Mouse (Mus musculus): ENCODE measurements around the gene Krtdap. TPM values are rescaled to one million over a fixed set of nuclear protein-coding genes. Genes with fewer than 3 reads are reported as not detected.

Gene Krtdap
- polyA plus RNA-seq, 1 experiment from 2014 or later: 557 TPM

GRCm38 (mm10) chr7:30803256-30803655 lies 15.6 kb downstream of the Krtdap start:
- Histone ChIP-seq H3K4me2 (ENCODE audit: low read depth, low read length) (no peak overlapping the region), H3K27ac (replicated peaks; ENCODE audit: low read depth, low read length) (no peak overlapping the region), H3K36me3 (ENCODE audit: control insufficient read depth, insufficient read depth, low read length) (no peaks in the 10 kb centered on the region), H3K9me3 (ENCODE audit: control insufficient read depth, low read length) (peaks cover 8% of the 10 kb centered on the region; the same call in 1 of the 2 replicates), H3K27me3 (replicated peaks; ENCODE audit: control insufficient read depth, insufficient read depth, low read length) (no peaks in the 10 kb centered on the region), H3K9ac (ENCODE audit: low read depth, low read length) (no peak overlapping the region), H3K4me3 (ENCODE audit: low read depth, low read length) (no peak overlapping the region), H3K4me1 (ENCODE audit: control insufficient read depth, insufficient read depth, low read length) (no peaks in the 10 kb centered on the region)
- WGBS: 97% methylated on average over 3 of the region's 3 CpGs
- DNase-seq (ENCODE audit: low spot score) (no peak), ATAC-seq (ENCODE audit: low read depth) (no peak)

GRCm38 (mm10) chr7:30804026-30804715 lies 16.5 kb downstream of the Krtdap start:
- Histone ChIP-seq H3K9me3 (ENCODE audit: control insufficient read depth, low read length) (peaks cover 8% of the 10 kb centered on the region; the same call in 1 of the 2 replicates), H3K4me1 (ENCODE audit: control insufficient read depth, insufficient read depth, low read length) (no peaks in the 10 kb centered on the region), H3K27ac (replicated peaks; ENCODE audit: low read depth, low read length) (no peak overlapping the region), H3K9ac (ENCODE audit: low read depth, low read length) (no peak overlapping the region), H3K27me3 (replicated peaks; ENCODE audit: control insufficient read depth, insufficient read depth, low read length) (no peaks in the 10 kb centered on the region), H3K36me3 (ENCODE audit: control insufficient read depth, insufficient read depth, low read length) (no peaks in the 10 kb centered on the region), H3K4me3 (ENCODE audit: low read depth, low read length) (no peak overlapping the region), H3K4me2 (ENCODE audit: low read depth, low read length) (no peak overlapping the region)
- WGBS: 80% methylated on average over 9 of the region's 9 CpGs
- DNase-seq (ENCODE audit: low spot score) (no peak), ATAC-seq (ENCODE audit: low read depth) (no peak)

- DNase-seq (ENCODE audit: low spot score) (no peak), ATAC-seq (ENCODE audit: low read depth) (no peak)
- Histone ChIP-seq H3K9ac (ENCODE audit: low read depth, low read length) (no peak overlapping the region), H3K9me3 (ENCODE audit: control insufficient read depth, low read length) (no peaks in the 10 kb centered on the region), H3K36me3 (ENCODE audit: control insufficient read depth, insufficient read depth, low read length) (no peaks in the 10 kb centered on the region), H3K4me1 (ENCODE audit: control insufficient read depth, insufficient read depth, low read length) (no peaks in the 10 kb centered on the region), H3K4me3 (ENCODE audit: low read depth, low read length) (no peak overlapping the region), H3K27ac (replicated peaks; ENCODE audit: low read depth, low read length) (no peak overlapping the region), H3K4me2 (ENCODE audit: low read depth, low read length) (no peak overlapping the region), H3K27me3 (replicated peaks; ENCODE audit: control insufficient read depth, insufficient read depth, low read length) (no peaks in the 10 kb centered on the region)
- 53% methylated on average over 6 of the region's 6 CpGs for WGBS
Measured at GRCm38 (mm10) chr7:30805924-30806323, 18.2 kb downstream of the Krtdap start.

GRCm38 (mm10) chr7:30810319-30810718 lies 22.6 kb downstream of the Krtdap start:
- ATAC-seq (ENCODE audit: low read depth) (no peak), DNase-seq (ENCODE audit: low spot score) (no peak)
- Histone ChIP-seq H3K9ac (ENCODE audit: low read depth, low read length) (no peak overlapping the region), H3K4me2 (ENCODE audit: low read depth, low read length) (no peak overlapping the region), H3K9me3 (ENCODE audit: control insufficient read depth, low read length) (no peaks in the 10 kb centered on the region), H3K36me3 (ENCODE audit: control insufficient read depth, insufficient read depth, low read length) (no peaks in the 10 kb centered on the region), H3K27ac (replicated peaks; ENCODE audit: low read depth, low read length) (no peak overlapping the region), H3K4me3 (ENCODE audit: low read depth, low read length) (no peak overlapping the region), H3K4me1 (ENCODE audit: control insufficient read depth, insufficient read depth, low read length) (no peaks in the 10 kb centered on the region), H3K27me3 (replicated peaks; ENCODE audit: control insufficient read depth, insufficient read depth, low read length) (no peaks in the 10 kb centered on the region)
- 47% methylated on average over 6 of the region's 6 CpGs for WGBS

- no peak overlapping the region for H3K9ac ChIP-seq (ENCODE audit: low read depth, low read length)
- no peaks in the 10 kb centered on the region for H3K36me3 ChIP-seq (ENCODE audit: control insufficient read depth, insufficient read depth, low read length)
- 52% methylated on average over 9 of the region's 9 CpGs for WGBS
- H3K27ac ChIP-seq (replicated peaks; ENCODE audit: low read depth, low read length): no peak overlapping the region
- H3K4me2 ChIP-seq (ENCODE audit: low read depth, low read length): no peak overlapping the region
- no peaks in the 10 kb centered on the region for H3K9me3 ChIP-seq (ENCODE audit: control insufficient read depth, low read length)
- no peak for ATAC-seq (ENCODE audit: low read depth)
- H3K4me3 ChIP-seq (ENCODE audit: low read depth, low read length): no peak overlapping the region
- no peaks in the 10 kb centered on the region for H3K4me1 ChIP-seq (ENCODE audit: control insufficient read depth, insufficient read depth, low read length)
- H3K27me3 ChIP-seq (replicated peaks; ENCODE audit: control insufficient read depth, insufficient read depth, low read length): no peaks in the 10 kb centered on the region
- no peak for DNase-seq (ENCODE audit: low spot score)
Measured at GRCm38 (mm10) chr7:30811757-30812290, 24.1 kb downstream of the Krtdap start.

GRCm38 (mm10) chr7:30812291-30812807 lies 24.7 kb downstream of the Krtdap start:
- WGBS: 65% methylated on average over 6 of the region's 6 CpGs
- Histone ChIP-seq H3K27me3 (replicated peaks; ENCODE audit: control insufficient read depth, insufficient read depth, low read length) (no peaks in the 10 kb centered on the region), H3K4me3 (ENCODE audit: low read depth, low read length) (no peak overlapping the region), H3K9ac (ENCODE audit: low read depth, low read length) (no peak overlapping the region), H3K27ac (replicated peaks; ENCODE audit: low read depth, low read length) (no peak overlapping the region), H3K9me3 (ENCODE audit: control insufficient read depth, low read length) (no peaks in the 10 kb centered on the region), H3K36me3 (ENCODE audit: control insufficient read depth, insufficient read depth, low read length) (no peaks in the 10 kb centered on the region), H3K4me1 (ENCODE audit: control insufficient read depth, insufficient read depth, low read length) (no peaks in the 10 kb centered on the region), H3K4me2 (ENCODE audit: low read depth, low read length) (no peak overlapping the region)
- DNase-seq (ENCODE audit: low spot score): peak; percentile 17
- peak; percentile 57; the same call in 1 of the 2 replicates for ATAC-seq (ENCODE audit: low read depth)

GRCm38 (mm10) chr7:30820131-30820530 lies 32.4 kb downstream of the Krtdap start:
- Histone ChIP-seq H3K27ac (replicated peaks; ENCODE audit: low read depth, low read length) (no peak overlapping the region), H3K36me3 (ENCODE audit: control insufficient read depth, insufficient read depth, low read length) (no peaks in the 10 kb centered on the region), H3K9me3 (ENCODE audit: control insufficient read depth, low read length) (no peaks in the 10 kb centered on the region), H3K27me3 (replicated peaks; ENCODE audit: control insufficient read depth, insufficient read depth, low read length) (no peaks in the 10 kb centered on the region), H3K4me3 (ENCODE audit: low read depth, low read length) (no peak overlapping the region), H3K4me1 (ENCODE audit: control insufficient read depth, insufficient read depth, low read length) (no peaks in the 10 kb centered on the region), H3K4me2 (ENCODE audit: low read depth, low read length) (no peak overlapping the region), H3K9ac (ENCODE audit: low read depth, low read length) (no peak overlapping the region)
- ATAC-seq (ENCODE audit: low read depth) (no peak), DNase-seq (ENCODE audit: low spot score) (no peak)
- 44% methylated on average over 6 of the region's 6 CpGs for WGBS

GRCm38 (mm10) chr7:30820854-30821445 lies 33.3 kb downstream of the Krtdap start:
- no peak overlapping the region for H3K4me2 ChIP-seq (ENCODE audit: low read depth, low read length)
- H3K36me3 ChIP-seq (ENCODE audit: control insufficient read depth, insufficient read depth, low read length): no peaks in the 10 kb centered on the region
- no peaks in the 10 kb centered on the region for H3K9me3 ChIP-seq (ENCODE audit: control insufficient read depth, low read length)
- no peak overlapping the region for H3K9ac ChIP-seq (ENCODE audit: low read depth, low read length)
- DNase-seq (ENCODE audit: low spot score) (no peak), ATAC-seq (ENCODE audit: low read depth) (no peak)
- H3K27ac ChIP-seq (replicated peaks; ENCODE audit: low read depth, low read length): no peak overlapping the region
- WGBS: 48% methylated on average over 7 of the region's 7 CpGs
- no peaks in the 10 kb centered on the region for H3K27me3 ChIP-seq (replicated peaks; ENCODE audit: control insufficient read depth, insufficient read depth, low read length)
- H3K4me1 ChIP-seq (ENCODE audit: control insufficient read depth, insufficient read depth, low read length): no peaks in the 10 kb centered on the region
- H3K4me3 ChIP-seq (ENCODE audit: low read depth, low read length): no peak overlapping the region

Data from embryonic facial prominence, embryonic 14.5 days (tissue).